Mouse (Mus musculus): ENCODE data around the gene Dnajc5. TPM values are rescaled to one million over a fixed set of nuclear protein-coding genes. Genes with fewer than 3 reads are reported as not detected.

Gene Dnajc5
- total RNA-seq (2021) = 100 to 1,000 TPM; 288 to 300 TPM
- long read RNA-seq, experiment 1, full-length matches to known transcripts = 287 of 369 reads
- long read RNA-seq, experiment 1, partial matches to known transcripts = 56 of 369 reads
- long read RNA-seq, experiment 1, other reads (novel, unspliced or antisense) = 26 of 369 reads
- long read RNA-seq, experiment 2, full-length matches to known transcripts = 179 of 234 reads
- long read RNA-seq, experiment 2, partial matches to known transcripts = 44 of 234 reads
- long read RNA-seq, experiment 2, other reads (novel, unspliced or antisense) = 11 of 234 reads

GRCm38 (mm10) chr2:181520118-181520935, at the start of gene Dnajc5:
Gene Dnajc5, plus strand, starts transcription at chr2:181520485.
- Histone ChIP-seq H3K4me3 (peak within 1 kb of the TSS; percentile 90), H3K27ac (peak within 1 kb of the TSS; percentile 98)
- intact Hi-C loops (cut with DNase I) = loop anchor here (1.0 to 2.0 kb wide), 3 partner anchors 61 to 72 kb away; partner anchors contain the start of genes Zbtb46 and Zfp512b
- no peak; the same call in 1 of the 2 replicates for TF ChIP-seq CTCF (IDR thresholded peaks at IDR 0.05)
- peak; percentile 96 to 97 for DNase-seq (ENCODE audit: extremely low spot score in 1 of 2, low spot score in 2 of 2)

GRCm38 (mm10) chr2:181471246-181471645, 49.0 kb upstream of the Dnajc5 start:
- intact Hi-C loops (cut with DNase I) = no loop called here
- no peak; the same call in 1 of the 2 replicates for TF ChIP-seq CTCF (IDR thresholded peaks at IDR 0.05)
- Histone ChIP-seq H3K27ac (peak overlapping the region; percentile 76), H3K4me3 (no peak overlapping the region)
- DNase-seq (ENCODE audit: extremely low spot score in 1 of 2, low spot score in 2 of 2) = no peak

- intact Hi-C loops (cut with DNase I) = no loop called here
- no peak for DNase-seq (ENCODE audit: extremely low spot score in 1 of 2, low spot score in 2 of 2)
- Histone ChIP-seq H3K27ac (peak overlapping the region; percentile 17; the same call in 1 of the 2 replicates), H3K4me3 (no peak overlapping the region)
- TF ChIP-seq CTCF (IDR thresholded peaks at IDR 0.05) = no peak
Measured at GRCm38 (mm10) chr2:181472256-181472827, 47.9 kb upstream of the Dnajc5 start.

GRCm38 (mm10) chr2:181483120-181483519, 37.2 kb upstream of the Dnajc5 start:
- intact Hi-C loops (cut with DNase I) = no loop called here
- TF ChIP-seq CTCF (IDR thresholded peaks at IDR 0.05) = no peak
- H3K4me3 ChIP-seq = no peak overlapping the region
- no peak overlapping the region for H3K27ac ChIP-seq
- no peak for DNase-seq (ENCODE audit: extremely low spot score in 1 of 2, low spot score in 2 of 2)

DNA sequence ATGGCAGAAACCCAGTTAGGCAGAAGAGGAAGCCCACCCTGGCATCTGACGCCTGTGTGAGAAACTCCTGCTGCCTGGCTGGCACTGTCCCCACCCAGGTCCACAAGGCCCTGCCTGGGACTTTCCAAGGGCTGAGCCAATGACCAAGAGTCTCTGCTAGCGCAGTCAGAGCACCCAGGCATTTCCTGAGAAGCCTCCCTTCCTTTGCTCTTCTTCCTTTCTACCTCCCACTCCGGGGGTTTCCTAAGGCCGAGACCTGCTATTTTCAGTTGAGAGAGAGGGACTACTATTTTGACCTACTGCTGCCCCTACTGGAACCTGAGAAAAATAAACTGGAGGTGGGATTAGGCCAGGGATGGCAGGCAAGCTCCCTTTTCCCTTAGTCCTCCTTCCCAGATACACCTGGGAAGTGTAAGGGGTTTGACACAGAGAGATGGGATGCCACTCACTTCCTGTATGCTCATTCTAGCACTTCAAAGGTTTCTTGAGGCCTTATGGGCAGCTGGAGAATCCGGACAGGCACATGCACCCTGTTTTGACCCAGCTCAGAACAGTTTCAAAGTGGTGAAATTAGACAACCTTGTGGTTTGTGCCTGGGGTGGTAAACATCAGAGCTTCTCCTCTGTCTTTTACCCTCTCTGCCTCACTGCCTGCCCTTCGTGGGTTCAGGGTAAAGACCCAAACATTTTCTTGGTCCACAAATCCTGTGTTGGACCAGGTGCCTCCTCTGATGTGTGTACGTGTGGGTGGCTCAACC, 36.5 kb upstream of the Dnajc5 start:
- Histone ChIP-seq H3K4me3 (no peak overlapping the region), H3K27ac (no peak overlapping the region)
- intact Hi-C loops (cut with DNase I) = no loop called here
- TF ChIP-seq CTCF (IDR thresholded peaks at IDR 0.05) = peak; percentile 27
- no peak for DNase-seq (ENCODE audit: extremely low spot score in 1 of 2, low spot score in 2 of 2)

DNA sequence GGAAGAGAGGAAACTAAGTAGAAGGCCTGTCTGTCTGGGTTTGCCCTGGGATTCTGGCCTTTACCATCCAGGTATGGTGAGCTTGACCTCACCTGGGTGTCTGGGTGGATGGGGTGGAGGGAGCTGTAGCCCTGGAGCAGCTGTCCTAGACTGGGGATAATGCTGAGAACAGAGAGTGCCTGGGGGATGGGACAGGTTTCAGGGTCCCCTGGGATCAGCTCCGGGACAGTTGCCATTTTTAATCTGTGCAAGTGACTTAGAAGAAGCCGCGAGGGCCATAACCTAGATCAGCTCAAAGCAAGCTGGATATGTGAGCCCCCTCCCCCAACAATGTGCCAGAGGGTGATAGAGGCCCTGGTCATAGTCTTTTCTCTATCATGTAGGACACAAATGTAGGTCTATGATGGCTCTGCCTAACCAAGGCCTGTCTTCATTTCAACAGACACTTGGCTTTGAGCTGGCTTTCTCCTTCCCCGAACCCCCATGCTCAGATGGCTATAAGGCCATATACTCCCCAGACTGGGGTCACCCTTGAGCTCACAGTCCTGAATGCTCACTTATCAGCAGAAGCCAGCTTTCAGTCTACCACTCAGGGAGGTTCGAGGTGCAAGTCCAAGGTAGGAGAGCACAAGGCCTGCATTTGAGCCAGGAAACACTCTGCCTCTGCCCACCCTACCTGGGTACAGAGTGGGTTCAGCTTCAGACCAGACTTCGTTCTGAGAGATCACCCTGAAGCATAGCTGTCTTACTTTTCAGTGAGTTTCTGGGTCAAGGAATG, 35.6 kb upstream of the Dnajc5 start:
- intact Hi-C loops (cut with DNase I) = no loop called here
- H3K27ac ChIP-seq = no peak overlapping the region
- TF ChIP-seq CTCF (IDR thresholded peaks at IDR 0.05) = no peak
- no peak overlapping the region for H3K4me3 ChIP-seq
- DNase-seq (ENCODE audit: extremely low spot score in 1 of 2, low spot score in 2 of 2) = no peak

DNA sequence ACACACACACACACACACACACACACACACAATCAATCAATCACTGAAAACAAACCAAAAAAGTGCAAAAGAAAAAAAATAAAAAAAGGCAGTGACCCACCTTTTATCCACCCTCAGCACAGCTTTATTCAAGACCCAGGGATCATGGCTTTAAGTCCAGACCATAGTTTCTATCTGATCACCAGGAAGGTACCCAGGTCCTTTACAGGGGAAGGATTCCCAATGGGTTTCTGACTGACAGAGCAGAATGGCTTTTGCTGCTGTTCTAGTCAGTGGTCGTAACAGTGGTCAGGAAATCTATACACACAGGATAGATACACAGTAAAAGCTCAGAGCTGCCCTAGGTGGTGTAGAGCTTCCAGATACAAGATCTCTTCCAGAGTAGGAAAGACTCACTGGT, 34.5 kb upstream of the Dnajc5 start:
- intact Hi-C loops (cut with DNase I) = no loop called here
- no peak for DNase-seq (ENCODE audit: extremely low spot score in 1 of 2, low spot score in 2 of 2)
- Histone ChIP-seq H3K4me3 (no peak overlapping the region), H3K27ac (no peak overlapping the region)
- no peak for TF ChIP-seq CTCF (IDR thresholded peaks at IDR 0.05)

- no peak for DNase-seq (ENCODE audit: extremely low spot score in 1 of 2, low spot score in 2 of 2)
- no peak for TF ChIP-seq CTCF (IDR thresholded peaks at IDR 0.05)
- Histone ChIP-seq H3K27ac (no peak overlapping the region), H3K4me3 (no peak overlapping the region)
- intact Hi-C loops (cut with DNase I) = no loop called here
Measured at GRCm38 (mm10) chr2:181487338-181488277, 32.7 kb upstream of the Dnajc5 start.

GRCm38 (mm10) chr2:181491432-181492205, 28.7 kb upstream of the Dnajc5 start:
- DNase-seq (ENCODE audit: extremely low spot score in 1 of 2, low spot score in 2 of 2) = no peak
- intact Hi-C loops (cut with DNase I) = no loop called here
- Histone ChIP-seq H3K4me3 (no peak overlapping the region), H3K27ac (no peak overlapping the region)
- no peak for TF ChIP-seq CTCF (IDR thresholded peaks at IDR 0.05)

All from left cerebral cortex, adult 2 months (tissue).